Mouse (Mus musculus): ENCODE results near the gene Tspan6.

Tspan6 gene

DNA sequence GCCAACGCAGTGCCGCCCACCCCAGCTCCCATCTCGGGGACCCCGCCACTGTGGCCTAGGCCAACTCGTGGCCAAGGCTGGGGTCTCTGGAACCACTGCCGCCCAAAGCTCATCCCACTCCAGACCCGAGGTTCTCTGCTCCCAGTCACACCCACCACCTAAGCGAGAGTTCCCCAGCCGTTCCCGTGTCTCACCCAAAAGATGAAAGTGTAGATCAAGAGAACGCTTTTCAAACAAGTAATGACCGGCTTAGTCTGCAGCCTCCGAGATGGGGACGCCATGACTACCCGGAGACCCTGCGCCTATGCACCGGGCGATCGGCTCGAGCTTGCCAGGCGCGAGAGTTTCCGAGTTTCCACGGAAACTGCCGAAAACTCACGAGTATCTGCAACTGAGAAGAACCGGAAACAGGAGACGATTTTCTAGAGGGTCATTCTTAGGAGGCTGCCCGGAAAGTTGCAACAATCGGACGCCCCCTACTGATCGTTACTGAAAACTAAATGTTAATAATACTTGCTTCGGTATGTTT lies at the start of gene Tspan6:
TSS of gene Tspan6 (minus strand) at position 416 of the 529 bp plus-strand sequence.
- peak; percentile 20 for DNase-seq (ENCODE audit: low read depth, low spot score)

DNA sequence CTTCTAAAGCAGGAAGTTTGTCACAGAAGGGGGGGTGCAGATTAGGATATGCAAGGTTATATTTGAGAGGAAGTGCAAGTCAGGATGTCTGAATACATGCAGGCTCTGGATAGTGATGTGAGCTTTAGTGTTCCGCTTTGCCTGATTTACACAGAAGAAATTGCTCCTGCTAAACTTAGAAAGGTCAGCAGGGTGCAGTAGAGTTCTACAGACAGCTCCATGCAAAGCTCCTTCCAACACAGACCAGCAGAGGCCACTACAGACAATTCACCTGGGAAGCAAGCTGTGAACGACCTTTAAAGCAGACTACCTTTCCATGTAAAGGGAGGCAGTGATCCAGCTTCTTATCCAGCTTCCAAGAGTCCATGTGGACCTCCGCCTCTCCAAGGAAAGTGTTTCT lies 49.2 kb upstream of the Tspan6 start:
- no peak for DNase-seq (ENCODE audit: low read depth, low spot score)

DNA sequence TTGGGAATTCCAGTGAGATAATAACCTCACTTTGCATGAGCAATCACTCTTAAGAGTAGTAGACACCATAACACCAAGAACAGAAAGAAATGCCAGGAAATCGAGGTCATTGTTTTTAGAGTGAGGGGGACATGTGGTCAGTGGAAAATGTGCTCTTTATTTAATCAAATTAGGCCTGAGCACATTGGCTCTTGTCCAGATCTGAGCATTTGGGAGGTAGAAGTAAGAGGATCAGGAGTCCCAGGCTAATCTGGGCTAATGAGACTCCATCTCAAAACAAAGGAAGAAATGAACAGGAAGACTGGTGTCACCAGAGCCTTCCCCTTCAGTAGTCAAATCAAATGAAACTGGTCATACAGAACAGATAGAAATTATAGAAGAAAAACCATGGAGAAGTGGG lies 41.3 kb upstream of the Tspan6 start:
- DNase-seq (ENCODE audit: low read depth, low spot score): no peak

DNA sequence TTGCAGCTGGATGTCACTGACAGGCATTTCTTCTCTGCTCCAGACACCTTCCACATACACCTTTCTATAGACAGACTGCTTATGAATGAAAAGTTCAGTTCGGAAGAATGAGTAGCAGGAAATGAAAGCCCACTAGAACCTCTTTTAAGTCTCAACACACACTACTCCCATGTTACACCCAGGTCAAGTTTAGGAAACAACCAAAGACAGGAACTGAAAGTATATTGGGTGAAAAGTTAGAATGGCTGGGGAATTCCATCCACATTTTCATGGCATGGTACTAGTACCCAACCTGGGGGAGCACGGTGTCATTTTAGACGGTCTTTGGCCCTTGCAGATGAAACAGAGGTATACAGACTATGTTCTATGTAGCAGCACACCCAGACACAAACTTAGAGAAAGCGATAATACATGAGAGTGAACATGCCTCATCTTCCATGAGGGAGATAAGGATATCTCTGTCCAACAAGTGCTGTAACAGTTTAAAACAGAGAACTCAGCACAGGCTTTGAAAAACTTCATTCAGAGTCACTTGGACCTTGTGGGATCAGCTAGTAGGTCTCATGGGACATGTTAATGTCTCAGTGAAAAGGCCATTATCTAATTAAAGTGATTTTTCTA lies 38.5 kb upstream of the Tspan6 start:
- no peak for DNase-seq (ENCODE audit: low read depth, low spot score)

DNA sequence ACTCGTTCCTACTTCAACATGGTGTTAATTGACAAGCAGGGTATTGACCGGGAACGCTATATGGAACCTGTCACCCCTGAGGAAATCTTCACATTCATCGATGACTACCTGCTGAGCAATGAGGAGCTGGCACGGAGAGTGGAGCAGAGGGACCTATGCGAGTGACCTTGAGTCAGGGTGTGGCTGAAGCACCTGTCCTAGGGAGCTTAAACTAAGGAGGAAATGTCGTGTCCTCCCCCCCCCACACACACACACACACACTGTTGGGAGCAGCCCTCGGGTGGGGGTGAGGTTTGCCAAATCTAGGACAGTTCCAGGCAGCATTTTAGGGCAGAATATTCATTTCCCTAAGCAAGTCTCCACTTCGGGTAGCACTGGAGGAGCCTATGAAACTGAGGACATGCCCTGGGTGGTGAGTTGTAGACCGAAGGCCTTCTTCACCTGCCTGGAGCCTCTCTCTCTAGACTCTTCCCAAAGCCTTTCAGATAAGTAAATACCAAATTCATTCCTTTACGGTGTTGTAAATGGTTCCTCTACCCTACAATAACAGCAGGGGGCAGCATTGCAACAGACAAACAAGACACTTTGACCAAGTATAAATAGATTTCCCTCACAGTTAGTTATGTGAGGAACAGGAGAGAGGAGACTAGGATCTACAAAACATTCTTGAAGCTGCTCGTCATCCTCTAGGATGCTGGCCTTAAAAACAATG lies 33.2 kb upstream of the Tspan6 start:
- DNase-seq (ENCODE audit: low read depth, low spot score): no peak

DNA sequence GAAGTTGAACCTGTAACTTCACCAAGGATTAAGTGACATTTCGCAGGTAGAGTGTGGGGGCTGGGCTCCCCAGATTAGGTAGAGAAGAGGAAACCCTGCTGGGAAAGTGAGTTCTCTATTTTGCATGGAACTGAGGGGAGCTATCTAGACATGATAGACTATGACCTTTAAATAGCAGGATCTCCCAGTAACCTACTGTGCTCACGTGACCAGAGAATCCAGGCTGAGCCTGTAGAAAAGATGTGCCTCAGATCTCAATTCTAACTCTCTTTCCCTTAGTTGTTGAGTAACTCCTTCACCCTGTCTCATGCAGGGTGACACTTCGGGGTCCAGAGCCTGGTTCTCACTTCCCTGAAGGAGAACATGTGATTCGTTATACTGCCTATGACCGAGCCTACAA lies 28.5 kb upstream of the Tspan6 start:
- DNase-seq (ENCODE audit: low read depth, low spot score): no peak

DNA sequence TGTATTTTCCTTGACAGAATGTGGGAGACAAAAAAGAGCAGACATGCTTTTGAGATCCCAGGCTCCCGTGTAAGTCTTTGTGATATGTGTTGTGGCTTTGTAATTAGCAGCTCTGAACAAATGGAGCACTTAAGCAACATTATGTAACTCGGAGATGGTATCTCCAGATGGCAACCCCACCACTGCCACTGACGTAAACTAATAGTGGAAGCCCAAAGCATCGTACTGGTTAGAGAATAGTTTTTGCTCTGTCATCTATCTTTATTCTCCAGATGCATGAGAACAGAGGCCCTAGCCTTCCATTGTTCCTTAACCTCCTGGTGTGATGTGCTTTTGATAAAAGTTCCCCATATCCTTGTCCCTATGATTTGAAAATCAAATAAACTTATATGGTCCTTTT lies 23.0 kb upstream of the Tspan6 start:
- no peak for DNase-seq (ENCODE audit: low read depth, low spot score)

DNA sequence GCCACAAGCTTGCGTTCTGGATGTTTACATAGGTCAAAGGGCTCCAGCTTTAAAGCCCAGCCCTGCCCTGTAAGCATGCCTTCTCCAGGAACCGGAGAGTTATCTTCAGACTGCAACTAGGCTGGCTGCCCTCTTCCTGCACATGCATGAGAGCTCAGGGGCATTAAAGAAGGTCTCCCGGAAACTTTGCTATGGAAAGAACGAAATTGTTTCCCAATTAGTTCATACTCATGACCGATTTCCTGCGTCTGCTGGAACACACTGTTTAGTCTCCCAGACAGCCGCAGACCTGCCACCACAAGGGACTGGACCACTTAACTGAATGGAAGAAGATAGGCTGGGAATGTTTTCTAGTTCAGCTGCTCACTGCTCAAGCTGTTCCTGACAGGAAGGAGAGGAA lies 16.0 kb upstream of the Tspan6 start:
- DNase-seq (ENCODE audit: low read depth, low spot score): no peak

DNA sequence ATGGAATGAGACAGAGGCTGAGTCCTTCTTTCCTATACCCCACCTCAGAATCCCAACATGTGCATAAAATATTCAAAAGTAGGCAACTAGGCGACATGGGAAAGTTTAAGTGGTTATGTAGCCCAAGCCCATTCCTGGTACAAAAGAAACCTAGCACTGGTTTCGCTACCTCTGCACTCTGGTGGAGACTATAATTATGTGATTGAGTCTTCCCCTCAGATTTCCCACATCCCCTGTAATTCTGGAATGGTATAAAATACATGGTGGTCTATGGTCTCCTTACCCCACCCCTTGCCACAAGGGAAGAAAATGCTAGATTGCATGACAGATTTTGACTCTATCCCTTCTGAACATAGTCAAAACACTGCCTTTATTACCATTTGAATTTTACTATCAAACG lies 14.8 kb upstream of the Tspan6 start:
- DNase-seq (ENCODE audit: low read depth, low spot score): no peak

DNA sequence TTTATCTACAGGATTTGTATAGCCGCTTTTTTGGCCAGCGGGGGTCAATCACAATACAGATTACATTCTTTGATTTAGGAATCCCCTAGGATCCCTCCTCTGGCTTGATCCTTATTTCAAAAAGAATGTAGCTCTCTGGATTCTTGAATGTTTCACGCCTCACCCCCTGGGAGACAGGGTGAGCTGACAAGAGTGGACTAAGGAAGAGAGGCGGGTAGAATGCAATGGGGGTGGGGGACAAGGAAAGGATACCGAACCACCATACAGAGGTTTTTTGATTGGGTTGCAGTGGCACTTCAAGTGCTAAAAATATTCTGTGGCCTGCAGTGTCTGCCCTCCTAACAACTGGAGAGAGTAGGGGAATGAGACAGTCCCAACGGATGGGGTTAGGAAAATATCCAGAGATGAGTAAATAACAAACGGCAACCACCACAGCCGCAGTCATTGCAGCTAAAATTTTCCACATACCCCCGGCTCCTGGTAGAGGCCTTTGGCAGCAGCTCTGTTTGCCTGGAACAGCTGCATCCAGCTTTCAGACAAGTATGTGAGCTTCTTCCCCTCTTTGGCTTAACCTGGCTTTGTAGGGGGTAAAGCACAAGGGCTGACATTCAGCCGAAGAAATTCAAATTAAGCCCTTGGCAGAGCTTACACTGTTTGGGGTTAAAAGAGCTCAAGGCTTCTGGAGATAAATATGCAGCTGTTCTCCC lies 13.3 kb upstream of the Tspan6 start:
- DNase-seq (ENCODE audit: low read depth, low spot score): no peak

DNA sequence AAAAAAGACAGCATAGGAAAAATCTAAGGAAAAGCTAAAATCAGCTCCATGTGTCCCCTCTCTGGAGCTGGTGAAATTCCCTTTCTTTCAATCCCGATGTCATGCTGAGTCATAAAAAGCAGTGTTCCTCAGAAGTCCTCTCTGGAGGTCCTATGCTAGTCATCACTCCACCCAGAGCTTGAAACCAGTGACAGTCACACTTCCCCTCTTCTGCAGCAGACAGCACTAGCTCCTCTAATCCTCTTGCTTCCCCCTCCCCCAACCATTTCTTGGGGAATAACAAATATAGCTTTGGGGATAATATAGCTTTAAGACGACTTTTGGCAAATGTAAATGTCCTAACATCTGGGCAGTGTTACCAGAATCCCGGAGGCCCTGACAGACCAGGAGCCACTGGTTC lies 10.0 kb upstream of the Tspan6 start, which contains the start of gene Srpx2:
TSS of gene Srpx2 (plus strand) at position 166 of the 400 bp plus-strand sequence.
- DNase-seq (ENCODE audit: low read depth, low spot score): no peak

DNA sequence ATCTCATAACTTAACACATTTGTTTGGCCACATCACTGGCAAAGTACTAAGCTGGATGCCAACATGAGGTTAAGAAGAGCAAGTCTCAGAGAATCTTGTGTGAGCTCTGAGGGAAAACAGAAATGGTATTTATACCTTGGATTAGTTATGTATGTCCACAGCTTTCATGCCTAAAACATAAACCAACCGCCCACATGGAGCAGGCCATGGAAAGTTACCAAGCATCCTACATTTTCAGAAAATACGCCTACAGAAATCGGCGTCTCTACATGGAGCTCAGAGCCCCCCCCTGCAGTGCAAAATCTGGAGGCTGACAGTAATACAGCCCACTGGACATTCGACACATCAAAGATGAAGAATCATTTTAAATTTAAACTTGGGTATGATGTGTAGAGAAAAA lies 10.1 kb downstream of the Tspan6 start:
- no peak for DNase-seq (ENCODE audit: low read depth, low spot score)

DNA sequence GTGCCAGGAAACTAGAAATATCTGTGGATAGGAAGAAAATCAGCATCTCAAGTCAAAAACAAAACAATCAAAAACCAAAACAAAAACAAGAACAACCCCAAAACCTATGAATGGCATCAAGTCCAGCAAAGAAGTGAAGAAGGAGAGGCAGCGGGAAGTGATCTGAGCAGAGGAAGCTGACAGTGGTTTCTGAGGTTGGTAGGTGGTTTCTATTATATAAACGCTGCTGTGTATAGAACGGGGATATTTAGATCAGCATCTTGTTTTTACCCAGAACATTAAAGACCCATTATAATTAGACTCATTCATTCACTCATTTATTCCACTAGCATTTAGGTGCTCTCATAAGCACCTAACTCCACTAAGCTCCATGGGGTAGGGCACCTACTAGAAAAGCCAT lies 10.9 kb downstream of the Tspan6 start:
- DNase-seq (ENCODE audit: low read depth, low spot score): no peak

DNA sequence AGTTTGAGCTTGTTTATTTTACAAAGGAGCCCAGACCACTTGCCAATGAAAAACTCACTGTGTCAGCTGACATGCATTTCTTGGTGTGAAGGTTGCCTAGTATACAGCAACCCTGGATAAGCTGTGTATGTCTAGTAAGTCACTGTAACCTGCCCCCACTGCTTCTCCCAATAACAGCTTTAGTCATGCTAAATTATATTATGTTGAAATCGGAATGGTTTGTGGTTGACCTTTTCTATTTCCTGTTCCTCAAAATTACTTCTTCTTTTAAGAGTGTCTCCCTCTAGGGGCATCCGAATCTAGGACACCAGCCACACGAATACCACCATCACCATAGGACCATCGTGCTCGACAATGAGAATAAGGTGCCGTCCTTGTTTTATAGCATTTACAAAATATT lies 28.5 kb downstream of the Tspan6 start:
- DNase-seq (ENCODE audit: low read depth, low spot score): no peak

DNA sequence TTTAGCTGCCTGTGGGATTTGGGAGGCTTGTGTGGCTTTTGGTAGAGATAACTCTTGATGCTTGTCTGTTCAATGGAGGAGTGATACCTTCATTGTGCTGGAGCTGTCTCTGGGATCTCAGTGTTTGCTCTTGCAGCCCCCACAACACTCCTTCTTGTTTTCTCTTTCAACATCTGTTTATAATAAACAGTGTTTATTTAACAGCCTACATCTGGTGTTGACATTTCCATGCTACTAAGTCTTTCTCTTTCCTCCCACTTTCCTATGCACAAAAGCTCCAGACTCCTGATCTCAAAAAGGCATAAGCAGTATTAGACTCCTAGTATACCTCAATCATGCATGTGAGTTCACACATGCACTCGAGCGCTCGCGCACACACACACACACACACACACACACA lies 44.6 kb downstream of the Tspan6 start:
- DNase-seq (ENCODE audit: low read depth, low spot score): no peak

DNA sequence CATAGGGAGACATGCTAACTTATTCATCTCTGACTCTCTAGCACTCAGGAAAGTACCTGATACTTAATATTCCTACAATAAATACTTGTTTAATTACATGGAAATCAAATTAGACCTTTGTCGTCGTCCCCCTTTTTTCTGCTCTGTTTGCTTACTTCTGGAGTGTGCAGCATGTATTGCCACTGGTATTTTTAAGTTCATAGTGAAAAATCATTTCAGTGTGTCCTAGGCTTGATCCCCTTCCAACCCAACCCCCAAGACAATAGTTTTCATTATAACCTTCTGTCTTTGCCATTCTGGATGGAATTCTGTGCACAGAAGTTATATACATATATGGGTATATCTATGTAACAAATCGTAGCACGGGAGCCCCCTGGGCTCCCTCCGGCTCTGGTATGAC lies 47.5 kb downstream of the Tspan6 start, which contains the start of gene Tnmd:
TSS of gene Tnmd (plus strand) at position 301 of the 400 bp plus-strand sequence.
- no peak for DNase-seq (ENCODE audit: low read depth, low spot score)

Data from WW6 (cell line).